Mouse (Mus musculus) stomach, embryonic 15.5 days (tissue): ENCODE data around the gene Akr1cl. TPM values are rescaled to one million over a fixed set of nuclear protein-coding genes. Genes with fewer than 3 reads are reported as not detected.
"Not testable (repeated sequence)": the region's sequence is repeated elsewhere in the genome, so short reads cannot be mapped to it uniquely, and the experiment has no call there.

Experiments used
- ATAC-seq: fragments of 200-750 bp; cut with Nextera tagmentation; 2 replicates; pipeline ENCODE4 v1.8.0; 2017; ENCODE audit warnings: low read depth, moderate number of reproducible peaks, moderate TSS enrichment; ENCODE audit not compliant: insufficient read depth, low FRiP score
- H3K27ac ChIP-seq: fragments of 300-500 bp; sonication (generic); 2 replicates; pipeline ENCODE4 v1.5.1; 2015; ENCODE audit warnings: mild to moderate bottlenecking, inconsistent platforms
- H3K27me3 ChIP-seq: fragments of 300-500 bp; sonication (generic); replicated peaks from 2 replicates; pipeline ENCODE4 v1.6.1; 2015; ENCODE audit warnings: inconsistent platforms
- H3K36me3 ChIP-seq: fragments of 300-500 bp; sonication (generic); 2 replicates; pipeline ENCODE4 v1.6.1; 2015; ENCODE audit warnings: inconsistent platforms
- H3K4me1 ChIP-seq: fragments of 300-500 bp; sonication (generic); 2 replicates; pipeline ENCODE4 v1.6.1; 2015; ENCODE audit warnings: inconsistent platforms
- H3K4me2 ChIP-seq: fragments of 300-500 bp; sonication (generic); 2 replicates; pipeline ENCODE4 v1.6.1; 2015; ENCODE audit warnings: mild to moderate bottlenecking, inconsistent platforms
- H3K4me3 ChIP-seq: fragments of 300-500 bp; sonication (generic); replicated peaks from 2 replicates; pipeline ENCODE4 v1.5.1; 2015; ENCODE audit warnings: inconsistent platforms
- H3K9ac ChIP-seq: fragments of 300-500 bp; sonication (generic); 2 replicates; pipeline ENCODE4 v1.6.1; 2015; ENCODE audit warnings: inconsistent platforms
- H3K9me3 ChIP-seq: fragments of 300-500 bp; sonication (generic); 2 replicates; pipeline ENCODE4 v1.6.1; 2016; ENCODE audit warnings: inconsistent platforms
- WGBS: fragments of 180-500 bp; shearing (Covaris S2); methylation state at CpG from one replicate; pipeline ENCODE4 v1.1.7; 2015; 5-methylcytosine and 5-hydroxymethylcytosine counted together
- polyA plus RNA-seq: library from polyadenylated mRNA; unstranded; fragments of >200 nt; fragmentation: Nextera tagmentation; extraction: Ambion mirVana; gene quantifications from 2 replicates; pipeline ENCODE4 v1.2.1, GENCODE M21; 2015

The Akr1cl gene
- polyA plus RNA-seq: 0.95 and 1.0 TPM in 2 replicates

DNA sequence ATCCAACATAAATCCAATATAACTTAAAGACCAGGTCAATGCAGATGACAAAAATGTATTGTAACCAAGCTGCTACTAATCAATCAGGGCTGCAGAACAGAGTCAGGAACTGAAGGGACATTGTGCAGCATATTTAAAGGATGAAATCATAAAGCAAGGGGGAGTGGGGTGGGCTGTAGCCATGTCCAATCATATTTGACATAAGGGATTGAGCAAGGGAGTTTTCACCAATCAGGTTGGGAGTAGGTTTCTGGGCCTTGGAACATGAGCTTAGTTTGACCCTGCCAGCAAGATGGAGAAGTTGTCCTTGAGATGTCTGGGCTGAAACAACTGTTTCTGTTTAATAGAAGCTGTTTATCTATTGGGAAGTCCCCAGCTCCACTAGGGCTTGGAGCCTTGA is at the start of gene Akr1cl:
TSS of gene Akr1cl (minus strand) at position 119 of the 400 bp plus-strand sequence.
- no peak for ATAC-seq
- no peaks in the 10 kb centered on the region for H3K4me1 ChIP-seq
- no peaks in the 10 kb centered on the region for H3K27me3 ChIP-seq
- no peak within 1 kb of the TSS for H3K4me3 ChIP-seq
- no peaks in the 10 kb centered on the region for H3K9me3 ChIP-seq
- no peaks in the 10 kb centered on the region for H3K36me3 ChIP-seq
- no peak within 1 kb of the TSS for H3K9ac ChIP-seq
- H3K27ac ChIP-seq: no peak within 1 kb of the TSS
- no peak within 1 kb of the TSS for H3K4me2 ChIP-seq

DNA sequence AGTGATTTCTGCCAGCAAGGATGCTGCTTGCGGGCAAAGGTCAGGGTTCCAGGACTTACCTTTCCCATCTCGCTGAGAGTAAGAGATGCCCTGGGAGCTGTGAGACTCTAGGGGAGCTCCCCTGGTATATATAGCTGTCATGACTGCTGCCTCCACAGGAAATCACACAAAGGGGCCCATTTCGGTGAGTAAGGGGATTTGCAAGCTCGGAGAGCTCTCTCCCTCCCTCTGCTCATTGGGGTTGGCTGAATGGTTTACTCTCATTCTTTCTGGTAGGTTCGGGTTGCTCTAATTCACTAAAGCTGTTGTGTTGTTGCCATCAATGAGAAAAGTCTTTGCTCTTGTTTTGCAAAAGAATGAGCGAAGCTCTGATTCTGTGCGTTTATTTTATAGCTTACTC is 49.6 kb upstream of the Akr1cl start, which contains the start of gene Crygb:
TSS of gene Crygb (minus strand) at position 101 of the 400 bp plus-strand sequence.
- Histone ChIP-seq H3K9me3 (no peaks in the 10 kb centered on the region), H3K4me1 (no peaks in the 10 kb centered on the region), H3K36me3 (no peaks in the 10 kb centered on the region), H3K4me2 (no peak within 1 kb of the TSS), H3K27ac (no peak within 1 kb of the TSS), H3K9ac (no peak within 1 kb of the TSS), H3K27me3 (no peaks in the 10 kb centered on the region), H3K4me3 (no peak within 1 kb of the TSS)
- ATAC-seq: no peak
- 43% methylated on average over 7 of the region's 7 CpGs for WGBS

DNA sequence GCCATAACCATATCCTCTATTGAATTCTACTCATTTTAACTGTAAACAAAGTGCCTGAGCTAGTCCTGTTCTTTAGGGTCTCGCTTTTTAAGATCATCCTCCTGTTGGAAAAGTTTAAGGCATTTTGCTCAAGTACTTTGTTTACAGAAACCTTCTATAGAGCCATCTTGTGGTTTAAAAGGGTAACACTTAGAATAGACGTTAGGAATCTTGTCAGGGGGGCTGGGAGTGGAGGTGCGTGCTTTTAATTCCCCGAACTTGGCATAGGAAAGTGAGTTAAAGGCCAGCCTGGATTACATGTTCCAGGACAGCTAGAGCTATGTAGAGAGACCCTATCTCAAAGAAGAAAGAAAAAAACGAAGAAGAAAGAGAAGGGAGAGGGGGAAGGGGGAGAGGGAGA is 43.0 kb upstream of the Akr1cl start:
- Histone ChIP-seq H3K4me1 (no peaks in the 10 kb centered on the region), H3K4me3 (no peak overlapping the region), H3K9ac (no peak overlapping the region), H3K4me2 (no peak overlapping the region), H3K36me3 (no peaks in the 10 kb centered on the region), H3K9me3 (no peaks in the 10 kb centered on the region), H3K27me3 (no peaks in the 10 kb centered on the region), H3K27ac (no peak overlapping the region)
- WGBS: 13% methylated on average over 5 of the region's 5 CpGs
- no peak for ATAC-seq

DNA sequence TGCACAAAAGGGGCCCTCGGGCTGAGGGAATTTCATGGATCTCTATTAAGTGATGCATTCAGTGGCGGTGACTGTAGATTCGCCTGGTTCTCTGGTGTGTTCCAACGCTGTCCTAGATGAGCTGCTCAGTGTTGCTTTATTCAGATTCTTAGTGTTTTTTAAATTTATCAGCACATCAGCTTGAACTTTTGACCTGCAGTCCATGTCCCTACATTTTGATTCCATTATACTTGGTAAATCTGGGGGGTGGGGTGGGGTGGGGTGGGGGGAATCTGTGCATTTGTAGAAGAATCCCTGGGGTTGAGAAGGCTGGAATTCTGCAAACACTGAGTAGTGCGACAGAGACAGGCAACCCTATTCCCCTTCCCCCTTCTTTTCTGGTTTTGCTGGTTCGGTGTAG is 41.0 kb upstream of the Akr1cl start, which contains the start of gene Crygc:
TSS of gene Crygc (minus strand) at position 101 of the 400 bp plus-strand sequence.
- WGBS: 72% methylated on average over 6 of the region's 6 CpGs
- Histone ChIP-seq H3K27ac (no peak within 1 kb of the TSS), H3K36me3 (no peaks in the 10 kb centered on the region), H3K4me3 (no peak within 1 kb of the TSS), H3K9ac (no peak within 1 kb of the TSS), H3K27me3 (no peaks in the 10 kb centered on the region), H3K9me3 (no peaks in the 10 kb centered on the region), H3K4me2 (no peak within 1 kb of the TSS), H3K4me1 (no peaks in the 10 kb centered on the region)
- no peak for ATAC-seq

DNA sequence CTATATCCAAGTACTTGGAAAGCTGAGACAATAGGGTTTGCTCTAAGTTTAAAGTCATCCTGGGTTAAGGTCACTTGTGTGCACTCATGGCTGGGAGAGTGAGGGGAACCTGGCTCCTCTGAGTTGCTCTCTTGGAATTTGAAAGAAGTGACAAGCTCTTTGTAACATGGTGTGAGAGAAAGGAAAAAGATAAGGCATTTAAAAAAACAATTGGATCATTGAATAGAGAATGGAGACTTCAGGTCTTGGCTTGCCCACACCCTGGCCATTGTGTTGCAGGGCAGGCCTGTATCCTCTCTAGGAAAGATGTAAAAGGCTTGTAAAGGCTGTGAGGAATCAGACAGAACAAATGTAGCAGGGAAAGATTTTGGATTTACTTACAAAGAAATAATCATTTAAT is 35.3 kb upstream of the Akr1cl start:
- no peak overlapping the region for H3K9ac ChIP-seq
- H3K9me3 ChIP-seq: no peaks in the 10 kb centered on the region
- no peaks in the 10 kb centered on the region for H3K27me3 ChIP-seq
- no peak overlapping the region for H3K4me3 ChIP-seq
- H3K27ac ChIP-seq: no peak overlapping the region
- H3K36me3 ChIP-seq: no peaks in the 10 kb centered on the region
- no peak for ATAC-seq
- no peak overlapping the region for H3K4me2 ChIP-seq
- no peaks in the 10 kb centered on the region for H3K4me1 ChIP-seq

DNA sequence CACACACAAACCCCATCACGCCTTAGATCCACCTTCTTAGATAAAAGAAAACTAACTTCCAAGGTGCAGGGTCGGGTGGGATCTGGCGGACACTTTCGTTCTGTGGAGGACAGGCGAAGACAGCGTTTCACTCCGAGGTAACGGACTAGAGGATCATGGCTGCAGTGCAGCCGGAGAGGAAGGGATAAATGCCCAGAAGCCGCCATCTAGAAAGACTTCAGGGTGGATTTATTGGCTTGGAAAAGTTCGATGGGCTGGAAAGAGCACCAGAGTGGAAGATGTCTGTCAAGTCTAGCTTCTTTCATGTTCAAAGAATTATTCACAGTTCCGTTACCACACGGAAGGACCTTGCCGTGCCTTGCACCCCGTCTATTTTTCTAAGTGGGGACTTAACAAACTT is 31.6 kb upstream of the Akr1cl start:
- H3K9ac ChIP-seq: no peak overlapping the region
- no peak overlapping the region for H3K4me2 ChIP-seq
- no peaks in the 10 kb centered on the region for H3K4me1 ChIP-seq
- no peaks in the 10 kb centered on the region for H3K36me3 ChIP-seq
- H3K27ac ChIP-seq: no peak overlapping the region
- 79% methylated on average over 15 of the region's 15 CpGs for WGBS
- H3K27me3 ChIP-seq: no peaks in the 10 kb centered on the region
- no peak for ATAC-seq
- no peak overlapping the region for H3K4me3 ChIP-seq
- no peaks in the 10 kb centered on the region for H3K9me3 ChIP-seq

DNA sequence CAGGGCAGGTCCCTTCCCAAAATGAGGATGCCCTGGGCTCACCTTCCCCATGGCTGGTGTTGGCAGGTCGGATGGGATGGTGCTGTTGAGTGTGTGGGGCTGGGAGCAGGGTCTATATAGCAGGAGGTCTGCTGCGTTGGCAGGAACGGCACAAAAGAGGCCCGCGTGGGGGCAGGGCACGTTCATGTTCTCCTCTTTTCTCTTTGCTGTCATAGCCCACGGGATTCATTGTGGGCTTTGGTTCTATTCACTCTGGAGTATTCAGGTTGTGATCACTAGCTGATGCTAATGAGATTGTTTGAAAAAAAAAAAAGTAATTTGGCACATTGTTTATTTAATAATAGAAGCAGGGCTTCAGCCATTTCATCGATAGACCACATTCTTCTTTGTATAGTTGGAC is 30.8 kb upstream of the Akr1cl start, which contains the start of gene Crygd:
TSS of gene Crygd (minus strand) at position 101 of the 400 bp plus-strand sequence.
- Histone ChIP-seq H3K9ac (no peak within 1 kb of the TSS), H3K9me3 (no peaks in the 10 kb centered on the region), H3K27me3 (no peaks in the 10 kb centered on the region), H3K4me3 (no peak within 1 kb of the TSS), H3K4me2 (no peak within 1 kb of the TSS), H3K36me3 (no peaks in the 10 kb centered on the region), H3K27ac (no peak within 1 kb of the TSS), H3K4me1 (no peaks in the 10 kb centered on the region)
- no peak for ATAC-seq
- WGBS: 83% methylated on average over 8 of the region's 8 CpGs

DNA sequence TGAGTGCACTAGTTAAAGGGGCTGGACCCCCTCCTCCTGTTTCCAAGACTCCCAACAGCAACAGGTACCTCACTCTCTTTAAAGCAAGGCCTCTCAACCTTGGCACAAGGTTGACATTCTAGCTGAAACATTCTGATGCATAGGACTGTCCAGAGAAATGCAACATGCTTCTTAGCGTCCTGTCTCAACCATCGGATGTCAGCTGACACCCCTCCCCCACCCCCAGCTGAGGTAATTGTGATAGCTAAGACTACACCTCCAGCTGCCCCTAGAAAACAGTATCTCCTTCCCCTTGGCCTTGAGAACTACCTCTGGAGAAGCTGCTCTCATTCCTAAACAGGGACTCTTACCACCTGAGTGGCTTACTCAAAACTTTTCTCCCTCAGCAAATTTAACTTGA is 19.6 kb upstream of the Akr1cl start:
- no peak for ATAC-seq
- no peak overlapping the region for H3K4me2 ChIP-seq
- H3K4me3 ChIP-seq: no peak overlapping the region
- H3K4me1 ChIP-seq: no peaks in the 10 kb centered on the region
- WGBS: 18% methylated on average over 2 of the region's 2 CpGs
- no peak overlapping the region for H3K27ac ChIP-seq
- no peaks in the 10 kb centered on the region for H3K27me3 ChIP-seq
- no peak overlapping the region for H3K9ac ChIP-seq
- H3K36me3 ChIP-seq: no peaks in the 10 kb centered on the region
- no peaks in the 10 kb centered on the region for H3K9me3 ChIP-seq

DNA sequence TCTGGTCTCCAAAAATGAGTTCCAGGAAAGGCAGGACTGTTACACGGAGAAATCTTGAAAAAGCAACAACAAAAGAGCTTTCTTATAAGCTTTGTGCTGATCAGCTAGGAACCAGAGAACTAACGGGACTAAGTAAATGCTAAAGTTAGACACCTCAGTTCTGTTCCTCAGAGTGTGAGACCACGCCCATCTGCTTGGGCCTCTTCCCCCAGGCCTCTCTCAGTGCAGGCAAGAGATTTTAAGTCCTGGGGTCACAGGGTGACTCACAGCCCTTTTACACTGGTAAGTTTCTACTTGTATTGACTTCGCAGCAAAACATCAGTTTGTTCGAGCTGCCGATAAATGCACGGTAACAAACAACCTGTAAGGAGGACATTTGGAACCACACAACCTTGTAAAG is 19.1 kb upstream of the Akr1cl start:
- no peak overlapping the region for H3K27ac ChIP-seq
- no peaks in the 10 kb centered on the region for H3K36me3 ChIP-seq
- no peak for ATAC-seq
- no peak overlapping the region for H3K4me3 ChIP-seq
- no peaks in the 10 kb centered on the region for H3K27me3 ChIP-seq
- H3K4me2 ChIP-seq: no peak overlapping the region
- WGBS: 57% methylated on average over 7 of the region's 7 CpGs
- H3K9ac ChIP-seq: no peak overlapping the region
- H3K9me3 ChIP-seq: no peaks in the 10 kb centered on the region
- no peaks in the 10 kb centered on the region for H3K4me1 ChIP-seq

DNA sequence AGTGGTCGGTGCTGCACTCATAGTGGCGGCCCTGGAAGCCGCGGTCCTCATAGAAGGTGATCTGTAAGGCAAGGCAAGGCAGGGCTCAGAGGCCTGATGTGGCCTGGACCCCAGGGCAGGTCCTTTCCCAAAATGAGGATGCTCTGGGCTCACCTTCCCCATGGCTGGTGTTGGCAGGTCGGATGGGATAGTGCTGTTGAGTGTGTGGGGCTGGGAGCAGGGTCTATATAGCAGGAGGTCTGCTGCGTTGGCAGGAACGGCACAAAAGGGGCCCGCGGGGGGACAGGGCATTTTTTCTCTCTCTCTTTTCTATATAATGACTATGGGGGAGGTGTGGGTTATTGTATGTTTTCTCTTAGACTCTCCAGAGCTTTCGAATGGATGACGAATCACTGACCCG is 18.4 kb upstream of the Akr1cl start, which contains the start of gene Cryge:
TSS of gene Cryge (minus strand) at position 198 of the 400 bp plus-strand sequence.
- not testable (repeated sequence) for H3K27me3 ChIP-seq, ATAC-seq, H3K9me3 ChIP-seq, H3K27ac ChIP-seq, H3K36me3 ChIP-seq, H3K4me3 ChIP-seq, H3K4me2 ChIP-seq, H3K9ac ChIP-seq, H3K4me1 ChIP-seq
- 53% methylated on average over 12 of the region's 12 CpGs for WGBS

DNA sequence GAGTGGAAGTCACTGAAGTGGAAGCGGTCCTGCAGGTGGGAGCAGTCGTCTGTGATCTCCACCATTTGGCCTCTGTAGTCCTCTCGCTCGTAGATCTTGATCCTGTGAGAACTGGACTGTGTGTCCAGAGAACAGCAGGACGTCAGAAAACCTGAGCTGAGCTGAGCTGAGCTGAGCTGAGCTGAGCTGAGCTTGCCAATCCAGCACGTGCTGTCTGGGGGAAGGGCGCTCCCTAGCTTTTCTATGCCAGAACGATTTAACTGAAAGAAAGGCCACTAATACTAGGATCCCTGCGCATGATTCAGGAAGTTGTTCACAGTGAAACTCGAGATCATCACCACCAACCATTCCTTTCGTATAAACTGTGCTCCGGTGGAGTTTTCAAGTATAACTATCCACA is 16.2 kb upstream of the Akr1cl start:
- no peak overlapping the region for H3K9ac ChIP-seq
- no peaks in the 10 kb centered on the region for H3K27me3 ChIP-seq
- no peak overlapping the region for H3K4me3 ChIP-seq
- WGBS: 50% methylated on average over 12 of the region's 12 CpGs
- no peak overlapping the region for H3K27ac ChIP-seq
- no peaks in the 10 kb centered on the region for H3K9me3 ChIP-seq
- no peaks in the 10 kb centered on the region for H3K36me3 ChIP-seq
- ATAC-seq: no peak
- no peaks in the 10 kb centered on the region for H3K4me1 ChIP-seq
- no peak overlapping the region for H3K4me2 ChIP-seq

DNA sequence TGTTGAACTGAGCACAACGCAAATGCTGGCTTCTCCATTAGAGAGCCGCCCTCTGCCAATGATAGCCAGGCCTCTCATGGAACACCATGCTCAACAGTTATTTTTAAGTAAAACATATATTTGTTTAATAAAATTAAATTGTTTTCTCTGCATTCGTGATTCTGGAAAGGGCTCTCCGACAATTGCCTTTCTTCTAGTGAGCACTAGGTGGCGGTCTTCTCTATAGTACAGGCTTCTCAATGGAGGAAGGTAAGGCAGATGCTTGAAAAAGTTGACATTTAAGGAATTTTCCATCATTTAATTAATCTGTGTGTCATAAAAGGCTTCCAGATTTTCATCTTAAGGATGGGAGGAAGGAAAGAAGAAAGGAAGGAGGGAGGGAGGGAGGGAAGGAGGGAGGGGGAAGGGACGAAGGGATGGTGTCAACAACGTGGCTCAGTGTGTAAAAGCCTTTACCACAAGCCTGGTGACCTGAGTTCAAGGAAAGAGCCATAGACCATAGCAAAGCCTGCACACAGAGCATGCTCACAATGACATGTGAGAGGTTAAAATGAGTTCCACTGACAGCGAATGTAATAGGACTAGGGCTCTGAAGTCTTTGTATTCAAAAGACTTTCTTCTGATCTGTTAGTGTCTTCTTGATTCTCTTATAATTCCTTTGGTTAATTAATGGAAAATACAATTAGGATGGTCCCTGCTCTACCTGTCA is 14.0 kb upstream of the Akr1cl start:
- Histone ChIP-seq H3K4me3 (no peak overlapping the region), H3K9ac (no peak overlapping the region), H3K27me3 (no peaks in the 10 kb centered on the region), H3K9me3 (no peaks in the 10 kb centered on the region), H3K4me1 (no peaks in the 10 kb centered on the region), H3K27ac (no peak overlapping the region), H3K36me3 (no peaks in the 10 kb centered on the region), H3K4me2 (no peak overlapping the region; the same call in 1 of the 2 replicates)
- 36% methylated on average over 8 of the region's 8 CpGs for WGBS
- no peak for ATAC-seq

DNA sequence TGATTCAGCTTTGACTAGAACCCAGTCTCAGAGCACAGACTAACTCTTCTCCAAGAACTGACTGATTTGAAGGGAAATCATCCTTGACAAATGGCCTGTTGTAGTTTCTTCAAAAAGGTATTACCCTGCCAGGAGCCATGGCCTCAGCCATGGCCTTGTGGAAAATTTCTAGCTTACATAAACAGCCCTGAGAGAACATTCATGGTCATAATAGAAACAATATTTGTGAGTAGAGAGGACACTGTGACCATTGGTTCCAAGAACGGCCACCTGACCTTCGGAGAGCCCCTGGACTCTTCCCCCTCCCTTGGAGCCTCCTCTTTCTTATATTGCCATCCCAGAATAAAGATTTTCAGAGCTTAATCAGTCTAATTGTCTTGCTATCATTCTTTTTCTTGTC is 10.9 kb upstream of the Akr1cl start:
- no peak overlapping the region for H3K9ac ChIP-seq
- H3K36me3 ChIP-seq: no peaks in the 10 kb centered on the region
- H3K9me3 ChIP-seq: no peaks in the 10 kb centered on the region
- 84% methylated on average over 2 of the region's 2 CpGs for WGBS
- no peak overlapping the region for H3K27ac ChIP-seq
- no peaks in the 10 kb centered on the region for H3K4me1 ChIP-seq
- no peak overlapping the region for H3K4me2 ChIP-seq
- no peaks in the 10 kb centered on the region for H3K27me3 ChIP-seq
- ATAC-seq: no peak
- H3K4me3 ChIP-seq: no peak overlapping the region
